Mouse (Mus musculus) ES-Bruce4 (cell line): ENCODE results near the gene Sh3bp5.
"Not testable (repeated sequence)": the region's sequence is repeated elsewhere in the genome, so short reads cannot be mapped to it uniquely, and the experiment has no call there.

Experiments
- EP300 ChIP-seq: IDR thresholded peaks from 2 replicates; pipeline ENCODE4 v1.6.1; 2011; ENCODE audit warnings: low read depth, low read length; ENCODE audit not compliant: insufficient read depth
- POLR2A ChIP-seq: IDR thresholded peaks from one replicate; pipeline ENCODE4 v1.8.1; 2011; ENCODE audit warnings: low read length; ENCODE audit not compliant: insufficient read depth

- not testable (repeated sequence) for TF ChIP-seq EP300, POLR2A
These were observed 26.3 kb upstream of the Sh3bp5 start for GRCm38 (mm10) chr14:31462226-31462625.
